Mouse (Mus musculus) megakaryocyte, embryonic 14.5 days (primary cell): ENCODE measurements around the gene Orc6.

Source experiments
- FLI1 ChIP-seq: IDR thresholded peaks from 2 replicates; pipeline ENCODE4 v1.6.1; 2012; ENCODE audit warnings: low read length, inconsistent platforms, mixed read lengths
- GATA1 ChIP-seq: IDR thresholded peaks from 3 replicates; pipeline ENCODE4 v1.6.1; 2012; ENCODE audit warnings: mixed read lengths, low read length, inconsistent platforms, borderline replicate concordance

GRCm38 (mm10) chr8:85339871-85340573, 40.6 kb downstream of the Orc6 start:
- TF ChIP-seq FLI1 = no peak
- no peak for TF ChIP-seq GATA1
